Mouse (Mus musculus) megakaryocyte progenitor cell, adult 5-6 weeks (primary cell): ENCODE measurements at regions not wholly inside any gene's neighbourhood (a gene's known extent, or its start where the extent isn't known, plus 50 kb on each side); places are given as distances from the start of the nearest gene placed in this dataset.

Source experiments
- ATAC-seq: replicated peaks from 2 replicates; pipeline ENCODE4 v1.8.0; 2016; ENCODE audit warnings: mild to moderate bottlenecking, moderate TSS enrichment, inconsistent platforms; ENCODE audit not compliant: poor library complexity

- peak; percentile 92 for ATAC-seq
Observed at GRCm38 (mm10) chr11:44330851-44331773, 68.8 kb upstream of the Il12b start.

- ATAC-seq = no peak
Observed at GRCm38 (mm10) chr11:44331774-44332129, 68.1 kb upstream of the Il12b start.

GRCm38 (mm10) chr11:44340531-44340930 lies 59.3 kb upstream of the Il12b start:
- ATAC-seq = no peak

- ATAC-seq = no peak
Observed at GRCm38 (mm10) chr11:44348308-44348707, 51.6 kb upstream of the Il12b start.

GRCm38 (mm10) chr11:44349546-44349945 lies 50.3 kb upstream of the Il12b start:
- ATAC-seq = peak; percentile 96
